Mouse (Mus musculus): ENCODE results near the gene Dnajc15. TPM values are rescaled to one million over a fixed set of nuclear protein-coding genes. Genes with fewer than 3 reads are reported as not detected.

Gene Dnajc15
- 127 TPM for polyA plus RNA-seq (2014; fragmentation: Illumina TruSeq; extraction: RNeasy Lipid Tissue Mini Kit (QIAGEN cat#74804); ENCODE audit: low read depth, low replicate concordance)

GRCm38 (mm10) chr14:77874304-77875241 is at the start of gene Dnajc15:
TSS of gene Dnajc15 (minus strand) at chr14:77875125.

GRCm38 (mm10) chr14:77904171-77904762 is 29.3 kb upstream of the Dnajc15 start, which contains the start of gene Epsti1:
TSS of gene Epsti1 (plus strand) at chr14:77904239.

Other genes starting within 250 kb of the Dnajc15 start
- 0.86 TPM for gene Epsti1, start 29.1 kb upstream of the Dnajc15 start, polyA plus RNA-seq (2014; fragmentation: Illumina TruSeq; extraction: RNeasy Lipid Tissue Mini Kit (QIAGEN cat#74804); ENCODE audit: low read depth, low replicate concordance)
- not detected for gene Fam216b, start 213.9 kb upstream of the Dnajc15 start, polyA plus RNA-seq (2014; fragmentation: Illumina TruSeq; extraction: RNeasy Lipid Tissue Mini Kit (QIAGEN cat#74804); ENCODE audit: low read depth, low replicate concordance)

All from heart, adult 10 weeks (tissue).